Mouse (Mus musculus): ENCODE data around the gene Kifap3. TPM values are rescaled to one million over a fixed set of nuclear protein-coding genes. Genes with fewer than 3 reads are reported as not detected.

The Kifap3 gene
- polyA plus RNA-seq, 1 experiment from 2014 or later, result 14.7 TPM

Other genes with a start within 250 kb of the Kifap3 start
- not detected in 2 replicates for gene Mettl11b, start 54.4 kb upstream of the Kifap3 start, polyA plus RNA-seq (2014; fragmentation: Nextera tagmentation; extraction: Ambion mirVana)
- 24.5 and 25.6 TPM in 2 replicates for gene Scyl3, start 149.5 kb downstream of the Kifap3 start, polyA plus RNA-seq (2014; fragmentation: Nextera tagmentation; extraction: Ambion mirVana)
- gene BC055324, start 215.2 kb downstream of the Kifap3 start, polyA plus RNA-seq (2014; fragmentation: Nextera tagmentation; extraction: Ambion mirVana), result 26.0 and 28.2 TPM in 2 replicates
- 11.4 and 12.1 TPM in 2 replicates for gene Mettl18, start 215.3 kb downstream of the Kifap3 start, polyA plus RNA-seq (2014; fragmentation: Nextera tagmentation; extraction: Ambion mirVana)